Mouse (Mus musculus) midbrain, embryonic 12.5 days (tissue): ENCODE measurements at regions not wholly inside any gene's neighbourhood (a gene's known extent, or its start where the extent isn't known, plus 50 kb on each side); places are given as distances from the start of the nearest gene placed in this dataset.

Experiments
- ATAC-seq: fragments of 200-750 bp; cut with Nextera tagmentation; 2 replicates; pipeline ENCODE4 v1.8.0; 2017; ENCODE audit warnings: low read depth, moderate TSS enrichment, moderate library complexity; ENCODE audit not compliant: low FRiP score
- H3K27ac ChIP-seq: fragments of 300-500 bp; sonication (generic); replicated peaks from 2 replicates; pipeline ENCODE4 v1.5.1; 2016; ENCODE audit warnings: mild to moderate bottlenecking
- H3K27me3 ChIP-seq: fragments of 300-500 bp; sonication (generic); 2 replicates; pipeline ENCODE4 v1.6.1; 2016; ENCODE audit warnings: mild to moderate bottlenecking
- H3K36me3 ChIP-seq: fragments of 300-500 bp; sonication (generic); 2 replicates; pipeline ENCODE4 v1.6.1; 2016
- H3K4me1 ChIP-seq: fragments of 300-500 bp; sonication (generic); 2 replicates; pipeline ENCODE4 v1.6.1; 2016
- H3K4me2 ChIP-seq: fragments of 300-500 bp; sonication (generic); replicated peaks from 2 replicates; pipeline ENCODE4 v1.6.1; 2016; ENCODE audit warnings: mild to moderate bottlenecking, moderate library complexity
- H3K4me3 ChIP-seq: fragments of 300-500 bp; sonication (generic); 2 replicates; pipeline ENCODE4 v1.5.1; 2016; ENCODE audit warnings: mild to moderate bottlenecking
- H3K9ac ChIP-seq: fragments of 300-500 bp; sonication (generic); replicated peaks from 2 replicates; pipeline ENCODE4 v1.6.1; 2016; ENCODE audit warnings: mild to moderate bottlenecking, moderate library complexity
- H3K9me3 ChIP-seq: fragments of 300-500 bp; sonication (generic); 2 replicates; pipeline ENCODE4 v1.6.1; 2016; ENCODE audit warnings: mild to moderate bottlenecking
- WGBS: fragments of 180-500 bp; shearing (Covaris S2); methylation state at CpG from one replicate; pipeline ENCODE4 v1.1.7; 2016; 5-methylcytosine and 5-hydroxymethylcytosine counted together

DNA sequence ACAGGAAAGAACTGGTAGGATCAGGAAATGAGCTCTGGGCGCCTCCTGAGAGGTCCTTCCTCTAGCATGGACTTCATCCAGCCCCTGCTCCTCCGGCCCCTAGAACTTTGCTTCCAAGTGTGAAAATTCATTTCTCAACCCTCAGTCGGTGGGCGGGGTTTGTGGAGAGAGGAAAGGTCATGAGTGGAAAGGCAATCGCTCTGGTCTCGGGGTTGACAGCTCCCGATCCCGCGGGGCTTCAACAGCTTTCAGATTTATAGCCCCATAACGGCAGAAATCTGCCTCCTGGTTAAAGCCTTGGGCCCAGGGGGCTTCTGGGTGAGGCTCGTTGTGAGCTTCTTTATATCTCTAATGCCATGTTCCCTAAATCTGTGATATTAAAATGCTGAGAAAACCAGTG lies 184.2 kb upstream of the Spaca1 start:
- Histone ChIP-seq H3K9ac (no peak overlapping the region), H3K9me3 (no peaks in the 10 kb centered on the region), H3K27ac (no peak overlapping the region), H3K4me2 (no peak overlapping the region), H3K4me3 (no peak overlapping the region), H3K36me3 (no peaks in the 10 kb centered on the region), H3K4me1 (no peaks in the 10 kb centered on the region), H3K27me3 (no peaks in the 10 kb centered on the region)
- no peak for ATAC-seq
- WGBS: 84% methylated on average over 11 of the region's 11 CpGs

DNA sequence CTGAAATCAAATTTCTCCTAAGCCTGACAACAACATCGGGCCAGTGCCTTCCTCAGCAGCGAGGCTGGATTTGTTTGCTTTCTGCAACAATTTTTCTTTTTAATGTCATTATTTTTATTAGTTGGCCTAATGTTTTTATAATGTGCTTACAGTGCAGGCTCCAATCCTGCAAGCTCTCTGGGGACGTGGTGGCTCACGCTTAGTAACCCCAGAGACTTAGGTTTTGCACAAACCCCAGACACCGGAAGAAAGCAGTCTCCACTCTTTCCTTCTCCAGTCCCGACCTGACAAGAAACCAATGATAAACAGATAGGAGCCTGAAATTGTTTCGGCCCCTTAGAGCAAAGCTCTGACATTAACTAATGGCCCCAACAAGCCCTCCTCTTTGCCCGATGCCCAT lies 184.7 kb upstream of the Spaca1 start:
- Histone ChIP-seq H3K4me3 (no peak overlapping the region), H3K36me3 (no peaks in the 10 kb centered on the region), H3K4me2 (no peak overlapping the region), H3K9me3 (no peaks in the 10 kb centered on the region), H3K27ac (no peak overlapping the region), H3K4me1 (no peaks in the 10 kb centered on the region), H3K9ac (no peak overlapping the region), H3K27me3 (no peaks in the 10 kb centered on the region)
- 82% methylated on average over 8 of the region's 8 CpGs for WGBS
- ATAC-seq: no peak

DNA sequence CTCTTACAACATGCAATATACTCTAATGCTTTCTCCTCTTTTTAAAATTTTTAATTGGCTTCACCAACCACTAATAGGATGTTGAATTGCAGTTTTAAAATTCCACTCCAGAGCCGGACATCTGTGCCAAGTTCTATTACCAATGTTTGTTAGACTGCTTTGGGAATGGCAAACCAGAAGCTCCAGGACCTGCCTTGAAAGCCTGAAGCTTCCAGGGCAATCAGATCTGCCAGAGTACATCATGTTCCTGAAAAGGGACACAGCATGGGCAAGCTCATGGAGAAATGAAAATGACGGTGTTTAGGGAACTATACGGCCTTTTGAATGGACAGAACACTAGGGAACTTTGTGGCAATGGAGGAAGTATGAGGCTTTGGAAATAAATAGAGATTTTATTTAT lies 187.8 kb upstream of the Spaca1 start:
- Histone ChIP-seq H3K27ac (no peak overlapping the region), H3K9ac (no peak overlapping the region), H3K4me1 (peaks cover 14% of the 10 kb centered on the region; the same call in 1 of the 2 replicates), H3K27me3 (no peaks in the 10 kb centered on the region), H3K36me3 (no peaks in the 10 kb centered on the region), H3K9me3 (no peaks in the 10 kb centered on the region), H3K4me3 (no peak overlapping the region), H3K4me2 (no peak overlapping the region)
- WGBS: 93% methylated on average over 3 of the region's 3 CpGs
- ATAC-seq: no peak

DNA sequence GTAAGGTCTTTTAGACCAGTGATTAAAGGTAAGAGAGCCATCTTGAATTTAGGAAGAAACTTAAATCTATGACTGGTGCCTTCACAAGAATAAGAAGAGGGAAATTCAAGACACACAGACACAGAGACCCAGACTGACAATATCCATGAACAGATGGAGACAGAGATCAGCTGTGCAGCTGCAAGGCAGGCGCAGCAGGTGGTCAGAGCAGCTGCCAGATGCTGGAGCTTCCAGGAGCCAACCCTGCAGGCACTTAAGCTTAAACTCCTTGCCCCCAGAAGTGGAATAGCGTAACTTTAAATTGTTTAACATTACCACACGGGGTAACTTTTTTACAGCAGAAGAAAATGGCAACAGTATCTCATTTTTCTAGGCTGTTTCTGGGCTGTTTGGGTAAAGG lies 189.6 kb upstream of the Spaca1 start:
- 70% methylated on average over 3 of the region's 3 CpGs for WGBS
- Histone ChIP-seq H3K27me3 (no peaks in the 10 kb centered on the region), H3K27ac (no peak overlapping the region), H3K36me3 (no peaks in the 10 kb centered on the region), H3K4me2 (no peak overlapping the region), H3K4me3 (no peak overlapping the region), H3K4me1 (peaks cover 14% of the 10 kb centered on the region; the same call in 1 of the 2 replicates), H3K9ac (no peak overlapping the region), H3K9me3 (no peaks in the 10 kb centered on the region)
- no peak for ATAC-seq

DNA sequence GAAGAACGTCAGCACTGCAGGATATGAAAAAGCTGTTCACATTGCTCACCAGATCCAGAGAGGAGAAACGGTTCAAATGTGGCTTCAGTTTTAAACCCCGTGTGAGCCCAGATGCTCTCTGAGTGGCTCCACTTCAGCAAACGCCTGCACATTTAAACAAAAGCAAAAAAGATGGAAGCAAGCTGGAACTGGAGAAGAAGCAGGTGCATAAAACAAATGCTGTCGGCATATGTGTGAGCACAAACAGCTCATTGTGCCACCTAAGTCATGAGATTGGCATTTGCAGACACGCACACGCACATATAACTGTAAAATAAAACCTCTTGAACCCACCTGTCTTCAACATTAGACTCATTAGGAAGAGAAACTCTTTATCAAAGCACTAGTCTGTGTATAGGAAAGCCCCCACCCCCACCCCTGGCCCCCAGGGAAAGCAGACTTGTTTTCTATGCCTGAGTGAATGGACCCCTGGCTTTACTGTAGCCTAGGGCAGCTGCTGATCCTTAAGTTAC lies 191.1 kb upstream of the Spaca1 start:
- Histone ChIP-seq H3K9ac (no peak overlapping the region), H3K4me1 (peaks cover 14% of the 10 kb centered on the region; the same call in 1 of the 2 replicates), H3K4me2 (no peak overlapping the region), H3K9me3 (no peaks in the 10 kb centered on the region), H3K36me3 (no peaks in the 10 kb centered on the region), H3K27me3 (no peaks in the 10 kb centered on the region), H3K27ac (no peak overlapping the region), H3K4me3 (no peak overlapping the region)
- peak; percentile 71; the same call in 1 of the 2 replicates for ATAC-seq
- WGBS: 50% methylated on average over 7 of the region's 7 CpGs

DNA sequence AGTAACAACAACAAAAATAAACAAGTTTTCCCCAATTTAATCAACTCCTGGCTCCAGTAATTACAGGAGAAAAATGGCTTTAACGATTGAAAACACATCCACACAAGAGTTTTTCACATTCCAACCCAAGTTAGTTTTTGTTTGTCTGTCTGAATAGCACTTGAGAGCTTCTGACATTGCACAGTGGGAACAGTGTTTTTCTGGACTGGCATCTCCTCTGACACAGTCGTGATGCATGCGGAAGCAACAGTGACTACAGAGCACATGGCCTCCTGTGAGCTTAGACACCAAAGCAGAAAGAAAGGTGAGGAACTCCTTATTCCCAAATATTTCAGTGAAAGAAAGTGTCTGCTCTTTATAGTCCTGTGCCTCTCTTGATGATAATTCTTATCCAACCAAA lies 191.7 kb upstream of the Spaca1 start:
- Histone ChIP-seq H3K27me3 (no peaks in the 10 kb centered on the region), H3K9me3 (no peaks in the 10 kb centered on the region), H3K27ac (no peak overlapping the region), H3K9ac (no peak overlapping the region), H3K36me3 (no peaks in the 10 kb centered on the region), H3K4me3 (no peak overlapping the region), H3K4me1 (peaks cover 14% of the 10 kb centered on the region; the same call in 1 of the 2 replicates), H3K4me2 (no peak overlapping the region)
- 75% methylated on average over 3 of the region's 3 CpGs for WGBS
- ATAC-seq: peak; percentile 56; the same call in 1 of the 2 replicates

DNA sequence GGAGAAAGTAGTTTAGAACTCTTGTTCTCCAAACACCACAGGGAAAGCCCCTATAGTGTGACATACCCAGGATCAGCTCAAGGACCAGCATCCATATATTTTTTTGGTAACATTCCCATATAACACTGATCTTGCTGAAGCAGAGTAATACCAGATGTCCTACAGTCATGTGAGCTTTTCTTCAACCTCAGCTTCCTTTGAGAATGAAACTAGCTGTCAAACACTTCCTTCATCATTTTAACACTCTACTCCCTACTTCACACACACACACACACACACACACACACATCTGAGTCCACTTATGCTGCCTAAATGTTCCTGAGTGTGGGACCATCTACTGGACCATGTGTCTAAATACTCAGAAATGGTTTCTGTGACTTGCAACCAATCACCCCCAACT lies 209.5 kb upstream of the Spaca1 start:
- no peak overlapping the region for H3K9ac ChIP-seq
- no peak overlapping the region for H3K4me2 ChIP-seq
- H3K27me3 ChIP-seq: no peaks in the 10 kb centered on the region
- H3K9me3 ChIP-seq: no peaks in the 10 kb centered on the region
- ATAC-seq: no peak
- no peak overlapping the region for H3K4me3 ChIP-seq
- no peaks in the 10 kb centered on the region for H3K4me1 ChIP-seq
- H3K36me3 ChIP-seq: no peaks in the 10 kb centered on the region
- no peak overlapping the region for H3K27ac ChIP-seq

DNA sequence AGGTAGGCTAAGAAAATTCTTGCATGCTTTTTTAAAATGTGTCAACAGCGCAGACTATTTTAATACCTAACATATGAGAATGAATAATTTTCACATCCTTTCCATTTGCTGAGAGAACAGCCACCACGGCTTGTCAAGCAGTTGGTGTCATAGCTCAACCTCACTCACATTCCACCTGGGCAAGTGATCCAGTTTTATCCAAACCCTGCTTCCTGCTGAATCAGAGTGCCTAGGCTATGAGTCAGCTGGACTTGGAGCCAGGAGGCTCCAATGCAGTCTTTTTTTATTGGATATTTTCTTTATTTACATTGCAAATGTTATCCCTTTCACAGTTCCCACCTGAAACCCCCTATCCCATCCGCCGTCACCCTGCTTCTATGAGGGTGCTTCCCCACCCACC lies 210.5 kb upstream of the Spaca1 start:
- Histone ChIP-seq H3K4me1 (no peaks in the 10 kb centered on the region), H3K4me3 (no peak overlapping the region), H3K9me3 (no peaks in the 10 kb centered on the region), H3K36me3 (no peaks in the 10 kb centered on the region), H3K9ac (no peak overlapping the region), H3K4me2 (no peak overlapping the region), H3K27me3 (no peaks in the 10 kb centered on the region), H3K27ac (no peak overlapping the region)
- WGBS: 93% methylated on average over 4 of the region's 4 CpGs
- ATAC-seq: no peak

DNA sequence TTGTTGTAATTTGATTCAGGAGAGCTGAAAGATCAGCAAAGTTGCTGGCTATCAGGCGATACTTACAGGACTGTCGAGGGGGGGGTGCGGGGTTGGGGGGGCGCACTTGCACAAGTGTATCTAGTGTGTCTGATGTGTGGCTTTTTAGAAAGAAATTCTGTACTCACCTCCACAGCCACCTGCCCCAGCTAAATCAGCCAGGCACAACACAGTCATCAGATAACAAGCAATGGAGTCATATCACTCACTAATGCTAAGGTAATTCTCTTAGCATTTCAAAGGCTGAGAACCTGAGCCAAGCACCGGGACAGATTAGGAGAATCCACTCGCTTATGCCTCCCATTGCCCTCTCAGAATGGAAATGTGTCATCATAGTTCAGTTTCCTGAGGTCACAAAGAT lies 211.8 kb upstream of the Spaca1 start:
- ATAC-seq: no peak
- H3K9ac ChIP-seq: no peak overlapping the region
- H3K36me3 ChIP-seq: no peaks in the 10 kb centered on the region
- 73% methylated on average over 6 of the region's 6 CpGs for WGBS
- H3K27ac ChIP-seq: no peak overlapping the region
- H3K4me1 ChIP-seq: no peaks in the 10 kb centered on the region
- no peaks in the 10 kb centered on the region for H3K27me3 ChIP-seq
- H3K9me3 ChIP-seq: no peaks in the 10 kb centered on the region
- no peak overlapping the region for H3K4me2 ChIP-seq
- no peak overlapping the region for H3K4me3 ChIP-seq

DNA sequence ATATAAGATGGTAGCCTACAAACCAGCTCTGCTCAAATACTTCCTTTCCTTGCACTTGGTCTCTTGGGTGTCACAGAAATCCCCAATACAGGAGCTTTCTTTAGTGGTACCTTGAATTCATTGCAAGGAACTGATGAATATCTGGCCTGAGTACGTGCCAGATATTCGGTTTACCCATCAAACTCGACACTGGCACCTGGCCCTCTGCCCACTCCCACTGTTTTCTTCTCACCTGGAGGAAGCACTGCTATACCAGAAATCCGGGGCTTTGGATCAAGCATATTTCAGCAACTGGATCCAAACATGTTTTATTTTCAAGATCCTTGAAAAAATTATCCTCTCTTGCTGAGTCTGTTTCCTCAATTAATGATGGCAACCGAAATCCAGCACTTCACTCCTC lies 214.4 kb upstream of the Spaca1 start:
- WGBS: 93% methylated on average over 5 of the region's 5 CpGs
- no peaks in the 10 kb centered on the region for H3K27me3 ChIP-seq
- no peak overlapping the region for H3K4me2 ChIP-seq
- no peak for ATAC-seq
- no peaks in the 10 kb centered on the region for H3K4me1 ChIP-seq
- H3K27ac ChIP-seq: no peak overlapping the region
- H3K9ac ChIP-seq: no peak overlapping the region
- H3K36me3 ChIP-seq: no peaks in the 10 kb centered on the region
- H3K9me3 ChIP-seq: no peaks in the 10 kb centered on the region
- no peak overlapping the region for H3K4me3 ChIP-seq

DNA sequence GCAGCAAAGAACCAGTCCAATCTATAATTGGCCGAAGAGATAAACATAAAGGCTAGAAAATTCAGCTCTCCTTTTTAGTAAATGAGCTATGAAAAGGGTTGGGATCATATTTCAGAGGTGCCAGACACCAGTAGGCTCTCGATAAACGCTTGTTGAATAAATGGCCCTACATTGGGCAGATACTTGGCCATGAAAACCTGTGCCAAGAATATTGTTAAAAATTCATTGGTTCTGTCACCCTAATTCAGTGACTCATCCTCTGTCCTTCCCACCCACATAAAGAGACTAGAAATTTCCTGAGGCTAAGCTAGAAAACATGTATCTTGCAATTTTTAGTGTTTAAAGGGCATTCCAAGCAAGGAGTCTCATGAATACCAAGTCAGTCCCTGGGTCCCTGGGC lies 224.3 kb upstream of the Spaca1 start:
- H3K9me3 ChIP-seq: no peaks in the 10 kb centered on the region
- no peak for ATAC-seq
- no peak overlapping the region for H3K4me3 ChIP-seq
- 77% methylated on average over 3 of the region's 3 CpGs for WGBS
- no peak overlapping the region for H3K27ac ChIP-seq
- H3K4me2 ChIP-seq: no peak overlapping the region
- no peaks in the 10 kb centered on the region for H3K27me3 ChIP-seq
- H3K4me1 ChIP-seq: no peaks in the 10 kb centered on the region
- H3K36me3 ChIP-seq: no peaks in the 10 kb centered on the region
- no peak overlapping the region for H3K9ac ChIP-seq

DNA sequence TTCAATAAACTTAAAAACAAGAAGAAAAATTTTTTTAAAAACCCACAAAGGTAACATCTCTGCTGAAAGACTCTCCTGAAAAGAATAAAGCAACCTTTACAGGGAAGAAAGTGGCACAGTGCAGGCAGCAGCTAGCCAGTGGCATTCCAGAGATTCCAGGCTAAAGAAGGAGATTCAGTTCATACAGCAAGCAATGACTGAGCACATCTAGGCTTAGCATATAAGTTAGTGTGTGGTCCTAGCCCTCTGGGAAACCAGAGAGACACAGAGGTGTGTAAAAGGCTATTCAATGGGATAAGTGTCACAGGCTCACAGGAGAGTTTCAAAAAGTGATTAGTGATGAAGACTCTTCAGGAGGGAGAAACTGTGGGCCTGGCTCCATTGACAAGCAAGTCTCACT lies 225.4 kb upstream of the Spaca1 start:
- H3K9me3 ChIP-seq: no peaks in the 10 kb centered on the region
- peak; percentile 52; the same call in 1 of the 2 replicates for ATAC-seq
- no peaks in the 10 kb centered on the region for H3K4me1 ChIP-seq
- H3K4me2 ChIP-seq: no peak overlapping the region
- H3K9ac ChIP-seq: no peak overlapping the region
- no peak overlapping the region for H3K4me3 ChIP-seq
- H3K27me3 ChIP-seq: no peaks in the 10 kb centered on the region
- H3K27ac ChIP-seq: no peak overlapping the region
- H3K36me3 ChIP-seq: no peaks in the 10 kb centered on the region

DNA sequence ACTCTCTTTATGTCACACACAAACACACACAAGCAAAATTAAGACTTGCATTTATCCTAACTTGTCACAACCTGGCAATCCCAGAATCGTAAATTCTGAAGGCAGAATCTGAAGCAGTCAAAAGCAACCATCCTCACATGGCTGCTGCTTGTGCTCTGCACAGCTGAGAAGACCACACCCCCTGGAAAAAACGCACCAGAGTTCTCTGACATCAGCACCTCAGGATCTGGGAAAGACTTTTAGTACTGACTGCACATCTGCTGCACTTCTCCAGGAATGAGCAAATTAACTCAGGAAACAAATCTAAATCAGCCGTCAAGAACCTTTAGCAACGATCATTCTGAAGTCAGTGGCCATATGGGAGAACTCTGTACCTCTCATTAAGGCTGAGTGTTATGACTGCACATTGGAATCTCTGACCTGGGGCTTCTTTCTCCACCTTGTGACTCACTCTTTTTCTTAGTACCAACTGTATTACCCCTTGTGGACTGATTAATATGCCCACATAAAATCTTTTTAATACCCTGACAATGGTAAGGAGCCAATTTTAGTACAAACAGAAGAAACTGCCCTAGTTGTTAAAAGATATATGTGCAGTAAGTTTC lies 248.1 kb upstream of the Akirin2 start:
- Histone ChIP-seq H3K27me3 (no peaks in the 10 kb centered on the region), H3K36me3 (no peaks in the 10 kb centered on the region), H3K9me3 (no peaks in the 10 kb centered on the region), H3K4me2 (no peak overlapping the region), H3K9ac (no peak overlapping the region), H3K27ac (no peak overlapping the region), H3K4me1 (no peaks in the 10 kb centered on the region), H3K4me3 (no peak overlapping the region)
- WGBS: 75% methylated on average over 4 of the region's 4 CpGs
- ATAC-seq: no peak
